Mouse (Mus musculus) ovary, adult 18-20 months (tissue): Measurements from ENCODE around the gene Tekt1.
"Not testable (repeated sequence)": the region's sequence is repeated elsewhere in the genome, so short reads cannot be mapped to it uniquely, and the experiment has no call there.

Experiments
- DNase-seq: peaks from one replicate; pipeline ENCODE4 v3.0.0; 2022; ENCODE audit warnings: low spot score, mixed read lengths

The Tekt1 gene

GRCm38 (mm10) chr11:72389407-72390142, 27.3 kb upstream of the Tekt1 start:
- DNase-seq = no peak

- no peak for DNase-seq
Observed at GRCm38 (mm10) chr11:72388113-72388529, 25.9 kb upstream of the Tekt1 start.

- DNase-seq = no peak
Observed at GRCm38 (mm10) chr11:72379351-72379750, 17.1 kb upstream of the Tekt1 start.

- DNase-seq = no peak
Observed at GRCm38 (mm10) chr11:72378222-72378621, 16.0 kb upstream of the Tekt1 start.

GRCm38 (mm10) chr11:72376562-72376961, 14.3 kb upstream of the Tekt1 start:
- DNase-seq = no peak

GRCm38 (mm10) chr11:72369904-72370672, 7.8 kb upstream of the Tekt1 start:
- DNase-seq = no peak

- no peak for DNase-seq
Observed at GRCm38 (mm10) chr11:72367934-72368674, 5.9 kb upstream of the Tekt1 start.

- no peak for DNase-seq
Observed at GRCm38 (mm10) chr11:72366126-72366525, 3.9 kb upstream of the Tekt1 start.

GRCm38 (mm10) chr11:72364526-72364925, 2.3 kb upstream of the Tekt1 start:
- no peak for DNase-seq

GRCm38 (mm10) chr11:72363523-72364240, 1.4 kb upstream of the Tekt1 start:
- no peak for DNase-seq

- DNase-seq = peak; percentile 64
Observed at GRCm38 (mm10) chr11:72361385-72362346, 576 bp downstream of the Tekt1 start.

- no peak for DNase-seq
Observed at GRCm38 (mm10) chr11:72354971-72355728, 7.1 kb downstream of the Tekt1 start.

GRCm38 (mm10) chr11:72353186-72353585, 9.1 kb downstream of the Tekt1 start:
- DNase-seq = no peak

- no peak for DNase-seq
Observed at GRCm38 (mm10) chr11:72352272-72352671, 10.0 kb downstream of the Tekt1 start.

- DNase-seq = no peak
Observed at GRCm38 (mm10) chr11:72349652-72350051, 12.6 kb downstream of the Tekt1 start.

- DNase-seq = no peak
Observed at GRCm38 (mm10) chr11:72349016-72349415, 13.2 kb downstream of the Tekt1 start.

GRCm38 (mm10) chr11:72348563-72348962, 13.7 kb downstream of the Tekt1 start:
- no peak for DNase-seq

- no peak for DNase-seq
Observed at GRCm38 (mm10) chr11:72344486-72344885, 17.8 kb downstream of the Tekt1 start.

GRCm38 (mm10) chr11:72343904-72344303, 18.3 kb downstream of the Tekt1 start:
- DNase-seq = no peak

- not testable (repeated sequence) for DNase-seq
Observed at GRCm38 (mm10) chr11:72343238-72343625, 19.0 kb downstream of the Tekt1 start.
